Mouse (Mus musculus): ENCODE measurements around the gene Ndufaf3. TPM values are rescaled to one million over a fixed set of nuclear protein-coding genes. Genes with fewer than 3 reads are reported as not detected.

Ndufaf3 gene
- total RNA-seq, 2 experiments from 2014 or later: 70.6 to 77.9 TPM

- DNase-seq (ENCODE audit: low spot score): no peak
- intact Hi-C loops (cut with DNase I): no loop called here
These were observed 41.8 kb downstream of the Ndufaf3 start for GRCm38 (mm10) chr9:108525400-108525799.

- no peak for DNase-seq (ENCODE audit: low spot score)
- intact Hi-C loops (cut with DNase I): loop anchor here (5.0 kb wide), 1 partner anchor 34 kb away; no protein-coding TSS in a partner anchor
These were observed 43.9 kb downstream of the Ndufaf3 start for GRCm38 (mm10) chr9:108523341-108523740.

- intact Hi-C loops (cut with DNase I): loop anchor here (5.0 kb wide), 1 partner anchor 36 kb away; no protein-coding TSS in a partner anchor
- no peak for DNase-seq (ENCODE audit: low spot score)
These were observed 45.6 kb downstream of the Ndufaf3 start for GRCm38 (mm10) chr9:108521604-108522003.

GRCm38 (mm10) chr9:108517931-108518332 is 49.3 kb downstream of the Ndufaf3 start:
- intact Hi-C loops (cut with DNase I): no loop called here
- no peak for DNase-seq (ENCODE audit: low spot score)

- peak; percentile 71 for DNase-seq (ENCODE audit: low spot score)
- intact Hi-C loops (cut with DNase I): no loop called here
These were observed 49.8 kb downstream of the Ndufaf3 start for GRCm38 (mm10) chr9:108517253-108517930.

GRCm38 (mm10) chr9:108516380-108517251 is 50.6 kb downstream of the Ndufaf3 start, which contains the start of gene Qrich1:
Gene Qrich1, plus strand, starts transcription at chr9:108516806.
- peak; percentile 92 for DNase-seq (ENCODE audit: low spot score)
- intact Hi-C loops (cut with DNase I): no loop called here

Small RNAs within 50 kb of the gene (microRNA-seq; reads per million reads assigned to microRNA genes)
- gene Gm24083 (not detected), gene Mir191 (not detected), gene Mir425 (1,386 reads per million, percentile 81 among the genes with 10 or more reads in this experiment)

Other genes with a start within 250 kb of the Ndufaf3 start
- gene Gpx1, start 228.5 kb downstream of the Ndufaf3 start, total RNA-seq (2021): 100 to 1,000 TPM; 108 to 130 TPM
- 10 to 100 TPM; 71.1 to 71.4 TPM for gene Usp4, start 219.6 kb downstream of the Ndufaf3 start, total RNA-seq (2021)
- gene 1700102P08Rik, start 174.6 kb downstream of the Ndufaf3 start, total RNA-seq (2021): under 1 TPM; 0.73 to 0.78 TPM
- gene Ccdc36, start 138.9 kb downstream of the Ndufaf3 start, total RNA-seq (2021): not detected
- gene BC048562, start 131.0 kb downstream of the Ndufaf3 start, total RNA-seq (2021): not detected
- gene Ccdc71, start 106.9 kb downstream of the Ndufaf3 start, total RNA-seq (2021): 10 to 100 TPM; 25.8 to 26.4 TPM
- 10 to 100 TPM in 1 of 2 experiments, 1 to 10 TPM in 1; 9.5 to 10.1 TPM for gene Klhdc8b, start 105.9 kb downstream of the Ndufaf3 start, total RNA-seq (2021)
- 100 to 1,000 TPM; 354 to 360 TPM for gene Lamb2, start 87.7 kb downstream of the Ndufaf3 start, total RNA-seq (2021)
- 10 to 100 TPM; 78.7 to 93.7 TPM for gene Usp19, start 76.8 kb downstream of the Ndufaf3 start, total RNA-seq (2021)
- 10 to 100 TPM; 74.2 to 74.3 TPM for gene Qars, start 59.7 kb downstream of the Ndufaf3 start, total RNA-seq (2021)
- 10 to 100 TPM; 61.6 to 65.7 TPM for gene Qrich1, start 50.6 kb downstream of the Ndufaf3 start, total RNA-seq (2021)
- 10 to 100 TPM; 47.5 to 47.6 TPM for gene Impdh2, start 7.1 kb downstream of the Ndufaf3 start, total RNA-seq (2021)
- 10 to 100 TPM; 21.0 to 21.3 TPM for gene Dalrd3, start 2.5 kb upstream of the Ndufaf3 start, total RNA-seq (2021)
- 10 to 100 TPM; 14.3 to 16.1 TPM for gene Wdr6, start 11.3 kb upstream of the Ndufaf3 start, total RNA-seq (2021)
- gene P4htm, start 30.2 kb upstream of the Ndufaf3 start, total RNA-seq (2021): 10 to 100 TPM; 14.5 to 18.5 TPM
- 10 to 100 TPM; 41.3 to 42.2 TPM for gene Arih2, start 82.0 kb upstream of the Ndufaf3 start, total RNA-seq (2021)
- 100 to 1,000 TPM; 192 to 211 TPM for gene Slc25a20, start 94.7 kb upstream of the Ndufaf3 start, total RNA-seq (2021)
- gene Prkar2a, start 121.9 kb upstream of the Ndufaf3 start, total RNA-seq (2021): 10 to 100 TPM; 80.3 to 81.8 TPM
- 10 to 100 TPM; 21.1 to 26.4 TPM for gene Ip6k2, start 216.4 kb upstream of the Ndufaf3 start, total RNA-seq (2021)
- gene Nckipsd, start 240.9 kb upstream of the Ndufaf3 start, total RNA-seq (2021): 1 to 10 TPM; 7.9 to 8.3 TPM